Mouse (Mus musculus): ENCODE measurements around the gene Plin3. TPM values are rescaled to one million over a fixed set of nuclear protein-coding genes. Genes with fewer than 3 reads are reported as not detected.
A peak's percentile ranks its signal among the peaks of the same experiment; 100 is the strongest.

Plin3 gene
- polyA plus RNA-seq, 1 experiment from 2014 or later = 106 TPM

DNA sequence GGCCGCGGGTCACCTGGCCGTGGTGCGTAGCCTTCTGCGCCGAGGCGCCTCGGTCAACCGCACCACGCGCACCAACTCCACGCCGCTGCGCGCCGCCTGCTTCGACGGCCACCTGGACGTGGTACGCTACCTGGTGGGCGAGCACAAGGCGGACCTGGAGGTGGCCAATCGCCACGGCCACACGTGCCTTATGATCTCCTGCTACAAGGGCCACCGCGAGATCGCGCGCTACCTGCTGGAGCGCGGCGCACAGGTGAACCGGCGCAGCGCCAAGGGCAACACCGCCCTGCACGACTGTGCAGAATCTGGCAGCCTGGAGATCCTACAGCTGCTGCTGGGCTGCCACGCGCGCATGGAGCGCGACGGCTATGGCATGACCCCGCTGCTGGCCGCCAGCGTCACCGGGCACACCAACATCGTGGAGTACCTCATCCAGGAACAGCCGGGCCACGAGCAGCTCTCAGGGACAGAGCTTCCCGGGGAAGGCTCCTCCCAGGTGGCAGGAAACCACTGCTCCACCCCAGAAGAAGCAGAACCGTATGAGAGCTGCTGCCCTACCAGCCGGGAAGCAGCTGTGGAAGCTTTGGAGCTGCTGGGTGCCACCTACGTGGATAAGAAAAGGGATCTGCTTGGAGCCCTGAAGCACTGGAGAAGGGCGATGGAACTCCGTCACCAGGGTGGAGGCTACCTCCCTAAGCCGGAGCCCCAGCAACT is 35.3 kb downstream of the Plin3 start:
- peak overlapping the region; percentile 74 for H3K4me3 ChIP-seq (ENCODE audit: low read length)
- H3K27me3 ChIP-seq (ENCODE audit: insufficient read depth, low read length) = no peaks in the 10 kb centered on the region
- peaks cover 35% of the 10 kb centered on the region for H3K36me3 ChIP-seq (ENCODE audit: insufficient read depth, low read length)
- H3K4me1 ChIP-seq (ENCODE audit: insufficient read depth, low read length) = peaks cover 30% of the 10 kb centered on the region
- peak overlapping the region; percentile 72 for H3K27ac ChIP-seq (ENCODE audit: low read length)
- H3K4me2 ChIP-seq (replicated peaks; ENCODE audit: low read depth, low read length) = peak overlapping the region; percentile 79
- ATAC-seq (ENCODE audit: low FRiP score, low TSS enrichment) = no peak
- H3K9ac ChIP-seq (replicated peaks; ENCODE audit: low read length) = peak overlapping the region; percentile 67
- 7% methylated on average over 48 of the region's 58 CpGs for WGBS
- H3K9me3 ChIP-seq (ENCODE audit: low read length) = no peaks in the 10 kb centered on the region

DNA sequence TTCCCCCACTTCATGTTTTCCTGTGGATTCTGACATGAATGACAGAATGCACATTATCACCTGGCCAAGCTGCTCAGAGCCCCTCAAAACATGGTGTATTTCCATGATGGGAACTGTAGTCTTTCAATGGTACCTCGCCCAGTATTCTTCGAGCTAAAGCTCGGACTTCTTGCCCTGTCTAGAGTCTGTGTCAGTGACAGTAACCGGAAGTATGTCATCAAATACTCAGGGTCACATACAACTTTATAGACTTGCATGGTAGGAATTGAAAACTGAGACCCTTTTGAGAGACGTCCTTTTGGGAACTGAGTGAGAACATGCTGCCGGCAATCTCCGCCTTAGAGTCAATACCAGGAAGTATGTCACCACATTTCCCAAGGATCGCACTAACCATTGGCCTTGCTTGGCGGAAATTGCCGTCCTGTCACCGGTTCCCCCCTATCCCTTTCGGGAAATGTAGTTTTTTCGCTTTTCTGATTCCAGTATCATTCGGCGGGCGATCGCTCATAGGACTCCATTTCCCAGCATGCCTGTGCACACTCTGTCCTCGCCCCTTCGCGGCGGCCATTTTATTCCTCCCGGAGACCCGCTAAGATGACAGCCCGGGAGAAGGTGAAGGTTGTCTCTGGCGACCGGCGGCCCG is 36.3 kb downstream of the Plin3 start, which contains the start of gene Fem1a:
Gene Fem1a (plus strand): TSS at position 572 of the 643 bp plus-strand sequence.
- Histone ChIP-seq H3K27me3 (ENCODE audit: insufficient read depth, low read length) (no peaks in the 10 kb centered on the region), H3K36me3 (ENCODE audit: insufficient read depth, low read length) (peaks cover 28% of the 10 kb centered on the region), H3K27ac (ENCODE audit: low read length) (peak within 1 kb of the TSS; percentile 97), H3K9me3 (ENCODE audit: low read length) (no peaks in the 10 kb centered on the region), H3K4me2 (replicated peaks; ENCODE audit: low read depth, low read length) (peak within 1 kb of the TSS; percentile 90), H3K4me1 (ENCODE audit: insufficient read depth, low read length) (peaks cover 31% of the 10 kb centered on the region), H3K9ac (replicated peaks; ENCODE audit: low read length) (peak within 1 kb of the TSS; percentile 73), H3K4me3 (ENCODE audit: low read length) (peak within 1 kb of the TSS; percentile 74)
- under 1% methylated on average over 28 of the region's 28 CpGs for WGBS
- peak; percentile 92 for ATAC-seq (ENCODE audit: low FRiP score, low TSS enrichment)

- H3K36me3 ChIP-seq (ENCODE audit: insufficient read depth, low read length) = peaks cover 28% of the 10 kb centered on the region
- under 1% methylated on average over 32 of the region's 32 CpGs for WGBS
- peaks cover 34% of the 10 kb centered on the region for H3K4me1 ChIP-seq (ENCODE audit: insufficient read depth, low read length)
- H3K9me3 ChIP-seq (ENCODE audit: low read length) = no peaks in the 10 kb centered on the region
- ATAC-seq (ENCODE audit: low FRiP score, low TSS enrichment) = peak; percentile 96
- H3K27ac ChIP-seq (ENCODE audit: low read length) = peak overlapping the region; percentile 97
- H3K4me3 ChIP-seq (ENCODE audit: low read length) = peak overlapping the region; percentile 74
- peak overlapping the region; percentile 73 for H3K9ac ChIP-seq (replicated peaks; ENCODE audit: low read length)
- no peaks in the 10 kb centered on the region for H3K27me3 ChIP-seq (ENCODE audit: insufficient read depth, low read length)
- peak overlapping the region; percentile 90 for H3K4me2 ChIP-seq (replicated peaks; ENCODE audit: low read depth, low read length)
Observed at GRCm38 (mm10) chr17:56255863-56256238, 36.8 kb downstream of the Plin3 start.

DNA sequence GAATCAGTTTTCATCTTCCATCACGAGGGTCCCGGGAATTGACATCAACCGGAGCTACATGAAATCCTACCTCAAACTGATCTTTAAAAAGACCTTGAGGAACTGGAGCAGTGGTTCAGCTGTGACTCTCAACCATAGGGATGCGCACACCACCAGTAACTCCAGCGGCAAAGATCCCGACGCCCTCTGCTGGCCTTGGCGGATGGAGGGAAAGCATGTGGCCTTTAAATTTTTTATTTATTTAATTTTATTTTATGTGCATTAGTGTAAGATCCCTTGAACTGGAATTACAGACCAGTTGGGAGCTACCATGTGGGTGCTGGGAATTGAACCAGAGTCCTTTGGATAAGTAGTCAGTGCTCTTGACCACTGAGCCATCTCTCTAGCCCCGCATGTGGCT is 37.2 kb downstream of the Plin3 start:
- Histone ChIP-seq H3K27me3 (ENCODE audit: insufficient read depth, low read length) (no peaks in the 10 kb centered on the region), H3K4me2 (replicated peaks; ENCODE audit: low read depth, low read length) (peak overlapping the region; percentile 90), H3K9ac (replicated peaks; ENCODE audit: low read length) (peak overlapping the region; percentile 44; the same call in 1 of the 2 replicates), H3K4me3 (ENCODE audit: low read length) (peak overlapping the region; percentile 74), H3K27ac (ENCODE audit: low read length) (peak overlapping the region; percentile 68), H3K4me1 (ENCODE audit: insufficient read depth, low read length) (peaks cover 34% of the 10 kb centered on the region), H3K36me3 (ENCODE audit: insufficient read depth, low read length) (peaks cover 25% of the 10 kb centered on the region), H3K9me3 (ENCODE audit: low read length) (no peaks in the 10 kb centered on the region)
- ATAC-seq (ENCODE audit: low FRiP score, low TSS enrichment) = peak; percentile 13; the same call in 1 of the 2 replicates
- 16% methylated on average over 9 of the region's 9 CpGs for WGBS

DNA sequence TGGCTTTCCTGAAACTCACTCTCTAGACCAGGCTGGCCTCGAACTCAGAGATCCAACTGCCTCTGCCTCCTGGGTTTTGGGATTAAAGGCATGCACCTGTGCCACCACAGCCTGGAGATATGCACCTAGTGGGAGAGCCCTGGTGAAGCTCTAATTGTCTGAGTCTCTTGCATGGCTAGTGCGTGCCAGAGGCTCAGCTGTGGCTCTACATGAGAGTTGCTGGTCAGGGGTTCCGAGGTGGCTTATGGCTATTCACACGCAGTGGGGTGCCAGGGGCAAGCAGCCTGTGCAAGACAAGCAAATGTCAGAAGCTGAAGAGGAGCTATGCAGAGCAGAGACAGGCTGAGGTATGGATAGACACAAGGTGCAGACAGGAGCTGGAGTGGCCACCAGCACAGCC is 38.0 kb downstream of the Plin3 start:
- Histone ChIP-seq H3K36me3 (ENCODE audit: insufficient read depth, low read length) (peaks cover 17% of the 10 kb centered on the region), H3K4me1 (ENCODE audit: insufficient read depth, low read length) (peaks cover 32% of the 10 kb centered on the region), H3K4me3 (ENCODE audit: low read length) (no peak overlapping the region), H3K27ac (ENCODE audit: low read length) (no peak overlapping the region), H3K4me2 (replicated peaks; ENCODE audit: low read depth, low read length) (no peak overlapping the region), H3K27me3 (ENCODE audit: insufficient read depth, low read length) (no peaks in the 10 kb centered on the region), H3K9me3 (ENCODE audit: low read length) (no peaks in the 10 kb centered on the region), H3K9ac (replicated peaks; ENCODE audit: low read length) (no peak overlapping the region)
- no peak for ATAC-seq (ENCODE audit: low FRiP score, low TSS enrichment)
- WGBS = 77% methylated on average over 4 of the region's 4 CpGs

- H3K4me1 ChIP-seq (ENCODE audit: insufficient read depth, low read length) = peaks cover 8% of the 10 kb centered on the region
- H3K4me2 ChIP-seq (replicated peaks; ENCODE audit: low read depth, low read length) = no peak overlapping the region
- H3K4me3 ChIP-seq (ENCODE audit: low read length) = no peak overlapping the region
- no peaks in the 10 kb centered on the region for H3K36me3 ChIP-seq (ENCODE audit: insufficient read depth, low read length)
- H3K27ac ChIP-seq (ENCODE audit: low read length) = no peak overlapping the region
- WGBS = 27% methylated on average over 6 of the region's 6 CpGs
- H3K27me3 ChIP-seq (ENCODE audit: insufficient read depth, low read length) = no peaks in the 10 kb centered on the region
- H3K9ac ChIP-seq (replicated peaks; ENCODE audit: low read length) = no peak overlapping the region
- ATAC-seq (ENCODE audit: low FRiP score, low TSS enrichment) = no peak
- no peaks in the 10 kb centered on the region for H3K9me3 ChIP-seq (ENCODE audit: low read length)
Observed at GRCm38 (mm10) chr17:56251136-56251829, 41.4 kb downstream of the Plin3 start.

GRCm38 (mm10) chr17:56245608-56246007 is 47.1 kb downstream of the Plin3 start:
- 64% methylated on average over 7 of the region's 7 CpGs for whole genome bisulfite sequencing

GRCm38 (mm10) chr17:56241541-56242401 is 50.9 kb downstream of the Plin3 start:
- Histone ChIP-seq H3K27me3 (ENCODE audit: insufficient read depth, low read length) (peaks cover 8% of the 10 kb centered on the region), H3K27ac (ENCODE audit: low read length) (no peak overlapping the region), H3K9ac (replicated peaks; ENCODE audit: low read length) (no peak overlapping the region), H3K4me3 (ENCODE audit: low read length) (no peak overlapping the region), H3K4me2 (replicated peaks; ENCODE audit: low read depth, low read length) (no peak overlapping the region), H3K36me3 (ENCODE audit: insufficient read depth, low read length) (no peaks in the 10 kb centered on the region), H3K9me3 (ENCODE audit: low read length) (no peaks in the 10 kb centered on the region), H3K4me1 (ENCODE audit: insufficient read depth, low read length) (no peaks in the 10 kb centered on the region)
- ATAC-seq (ENCODE audit: low FRiP score, low TSS enrichment) = peak; percentile 85
- WGBS = 1% methylated on average over 33 of the region's 33 CpGs

More at GRCm38 (mm10) chr17:56245608-56246007, 47.1 kb downstream of the Plin3 start:
- Histone ChIP-seq H3K4me3 (ENCODE audit: low read length) (no peak overlapping the region), H3K27me3 (ENCODE audit: insufficient read depth, low read length) (peaks cover 8% of the 10 kb centered on the region), H3K9me3 (ENCODE audit: low read length) (no peaks in the 10 kb centered on the region), H3K4me1 (ENCODE audit: insufficient read depth, low read length) (no peaks in the 10 kb centered on the region), H3K4me2 (replicated peaks; ENCODE audit: low read depth, low read length) (no peak overlapping the region), H3K9ac (replicated peaks; ENCODE audit: low read length) (no peak overlapping the region), H3K27ac (ENCODE audit: low read length) (no peak overlapping the region), H3K36me3 (ENCODE audit: insufficient read depth, low read length) (no peaks in the 10 kb centered on the region)
- no peak for ATAC-seq (ENCODE audit: low FRiP score, low TSS enrichment)

GRCm38 (mm10) chr17:56233818-56234469 is 58.7 kb downstream of the Plin3 start:
- H3K9ac ChIP-seq (replicated peaks; ENCODE audit: low read length) = no peak overlapping the region
- H3K4me3 ChIP-seq (ENCODE audit: low read length) = no peak overlapping the region
- H3K4me1 ChIP-seq (ENCODE audit: insufficient read depth, low read length) = peaks cover 3% of the 10 kb centered on the region; the same call in 1 of the 2 replicates
- WGBS = 3% methylated on average over 14 of the region's 14 CpGs
- H3K36me3 ChIP-seq (ENCODE audit: insufficient read depth, low read length) = no peaks in the 10 kb centered on the region
- H3K27me3 ChIP-seq (ENCODE audit: insufficient read depth, low read length) = no peaks in the 10 kb centered on the region
- no peak overlapping the region for H3K27ac ChIP-seq (ENCODE audit: low read length)
- H3K9me3 ChIP-seq (ENCODE audit: low read length) = no peaks in the 10 kb centered on the region
- peak; percentile 75 for ATAC-seq (ENCODE audit: low FRiP score, low TSS enrichment)
- no peak overlapping the region for H3K4me2 ChIP-seq (replicated peaks; ENCODE audit: low read depth, low read length)

All from kidney, embryonic 16.5 days (tissue).